Mouse (Mus musculus): Measurements from ENCODE around the gene S100b. TPM values are rescaled to one million over a fixed set of nuclear protein-coding genes. Genes with fewer than 3 reads are reported as not detected.

The S100b gene
- 0.16 TPM in 1 of 2 replicates, not detected in the other for polyA plus RNA-seq (2014; fragmentation: Nextera tagmentation; extraction: Ambion mirVana)

- H3K9ac ChIP-seq, result no peak within 1 kb of the TSS
- H3K27ac ChIP-seq (ENCODE audit: low read depth), result no peak within 1 kb of the TSS
- TF ChIP-seq CTCF (IDR thresholded peaks at IDR 0.05; ENCODE audit: low read depth), result no peak
- H3K36me3 ChIP-seq (ENCODE audit: insufficient read depth), result no peaks in the 10 kb centered on the region
- WGBS, result 29% methylated on average over 4 of the region's 4 CpGs
- no peaks in the 10 kb centered on the region for H3K27me3 ChIP-seq (ENCODE audit: insufficient read depth, low read length)
- no peaks in the 10 kb centered on the region for H3K9me3 ChIP-seq (ENCODE audit: low read depth, low read length)
- DNase-seq, result peak; percentile 61
- no peak within 1 kb of the TSS for H3K4me3 ChIP-seq (ENCODE audit: low read depth, low read length)
- 0 out of 2 replicates have a peak, but pooled peaks cover 3% of the 10 kb centered on the region for H3K4me1 ChIP-seq (ENCODE audit: insufficient read depth)
- no peak within 1 kb of the TSS for H3K4me2 ChIP-seq
- ATAC-seq (ENCODE audit: insufficient read depth), result no peak
Measured at GRCm38 (mm10) chr10:76253536-76253935, at the start of gene S100b. Gene S100b, plus strand, starts transcription at chr10:76253853.

GRCm38 (mm10) chr10:76207262-76207796 is 46.3 kb upstream of the S100b start:
- ATAC-seq (ENCODE audit: insufficient read depth), result no peak
- 78% methylated on average over 13 of the region's 13 CpGs for WGBS
- peaks cover 35% of the 10 kb centered on the region for H3K36me3 ChIP-seq (ENCODE audit: insufficient read depth)

GRCm38 (mm10) chr10:76209241-76209640 is 44.4 kb upstream of the S100b start:
- no peak for TF ChIP-seq CTCF (IDR thresholded peaks at IDR 0.05; ENCODE audit: low read depth)
- Histone ChIP-seq H3K9ac (no peak overlapping the region), H3K36me3 (ENCODE audit: insufficient read depth) (peaks cover 50% of the 10 kb centered on the region), H3K4me2 (no peak overlapping the region), H3K4me3 (ENCODE audit: low read depth, low read length) (no peak overlapping the region), H3K4me1 (ENCODE audit: insufficient read depth) (no peaks in the 10 kb centered on the region), H3K27ac (ENCODE audit: low read depth) (no peak overlapping the region), H3K27me3 (ENCODE audit: insufficient read depth, low read length) (no peaks in the 10 kb centered on the region), H3K9me3 (ENCODE audit: low read depth, low read length) (no peaks in the 10 kb centered on the region)
- ATAC-seq (ENCODE audit: insufficient read depth), result no peak
- 86% methylated on average over 8 of the region's 8 CpGs for WGBS
- DNase-seq, result no peak

More at GRCm38 (mm10) chr10:76207262-76207796, 46.3 kb upstream of the S100b start:
- no peak for DNase-seq
- no peak overlapping the region for H3K4me3 ChIP-seq (ENCODE audit: low read depth, low read length)
- H3K9ac ChIP-seq, result no peak overlapping the region
- H3K4me1 ChIP-seq (ENCODE audit: insufficient read depth), result no peaks in the 10 kb centered on the region
- H3K27me3 ChIP-seq (ENCODE audit: insufficient read depth, low read length), result no peaks in the 10 kb centered on the region
- TF ChIP-seq CTCF (IDR thresholded peaks at IDR 0.05; ENCODE audit: low read depth), result no peak
- no peak overlapping the region for H3K4me2 ChIP-seq
- no peak overlapping the region for H3K27ac ChIP-seq (ENCODE audit: low read depth)
- H3K9me3 ChIP-seq (ENCODE audit: low read depth, low read length), result no peaks in the 10 kb centered on the region

- no peak overlapping the region for H3K4me3 ChIP-seq (ENCODE audit: low read depth, low read length)
- no peak overlapping the region for H3K4me2 ChIP-seq
- H3K4me1 ChIP-seq (ENCODE audit: insufficient read depth), result no peaks in the 10 kb centered on the region
- H3K27ac ChIP-seq (ENCODE audit: low read depth), result no peak overlapping the region
- no peak for DNase-seq
- no peak for TF ChIP-seq CTCF (IDR thresholded peaks at IDR 0.05; ENCODE audit: low read depth)
- WGBS, result 92% methylated on average over 7 of the region's 7 CpGs
- no peaks in the 10 kb centered on the region for H3K9me3 ChIP-seq (ENCODE audit: low read depth, low read length)
- H3K27me3 ChIP-seq (ENCODE audit: insufficient read depth, low read length), result no peaks in the 10 kb centered on the region
- ATAC-seq (ENCODE audit: insufficient read depth), result no peak
- H3K9ac ChIP-seq, result no peak overlapping the region
- peaks cover 65% of the 10 kb centered on the region for H3K36me3 ChIP-seq (ENCODE audit: insufficient read depth)
Measured at GRCm38 (mm10) chr10:76210806-76211205, 42.8 kb upstream of the S100b start.

GRCm38 (mm10) chr10:76212121-76212520 is 41.5 kb upstream of the S100b start:
- 92% methylated on average over 6 of the region's 6 CpGs for WGBS
- no peaks in the 10 kb centered on the region for H3K9me3 ChIP-seq (ENCODE audit: low read depth, low read length)
- H3K27ac ChIP-seq (ENCODE audit: low read depth), result no peak overlapping the region
- no peaks in the 10 kb centered on the region for H3K4me1 ChIP-seq (ENCODE audit: insufficient read depth)
- H3K4me3 ChIP-seq (ENCODE audit: low read depth, low read length), result no peak overlapping the region
- ATAC-seq (ENCODE audit: insufficient read depth) (no peak), DNase-seq (no peak)
- H3K4me2 ChIP-seq, result no peak overlapping the region
- peaks cover 70% of the 10 kb centered on the region for H3K36me3 ChIP-seq (ENCODE audit: insufficient read depth)
- H3K9ac ChIP-seq, result no peak overlapping the region
- H3K27me3 ChIP-seq (ENCODE audit: insufficient read depth, low read length), result no peaks in the 10 kb centered on the region
- no peak for TF ChIP-seq CTCF (IDR thresholded peaks at IDR 0.05; ENCODE audit: low read depth)

- TF ChIP-seq CTCF (IDR thresholded peaks at IDR 0.05; ENCODE audit: low read depth), result no peak
- peaks cover 61% of the 10 kb centered on the region; the same call in 1 of the 2 replicates for H3K36me3 ChIP-seq (ENCODE audit: insufficient read depth)
- ATAC-seq (ENCODE audit: insufficient read depth), result no peak
Measured at GRCm38 (mm10) chr10:76214161-76214560, 39.5 kb upstream of the S100b start.

GRCm38 (mm10) chr10:76217056-76217455 is 36.6 kb upstream of the S100b start:
- H3K27me3 ChIP-seq (ENCODE audit: insufficient read depth, low read length), result no peaks in the 10 kb centered on the region
- WGBS, result 94% methylated on average over 17 of the region's 17 CpGs

More at GRCm38 (mm10) chr10:76214161-76214560, 39.5 kb upstream of the S100b start:
- no peaks in the 10 kb centered on the region for H3K4me1 ChIP-seq (ENCODE audit: insufficient read depth)
- H3K9ac ChIP-seq, result no peak overlapping the region
- 86% methylated on average over 4 of the region's 4 CpGs for WGBS
- H3K4me3 ChIP-seq (ENCODE audit: low read depth, low read length), result no peak overlapping the region
- no peak for DNase-seq
- no peaks in the 10 kb centered on the region for H3K27me3 ChIP-seq (ENCODE audit: insufficient read depth, low read length)
- H3K27ac ChIP-seq (ENCODE audit: low read depth), result no peak overlapping the region
- H3K9me3 ChIP-seq (ENCODE audit: low read depth, low read length), result no peaks in the 10 kb centered on the region
- no peak overlapping the region for H3K4me2 ChIP-seq

More at GRCm38 (mm10) chr10:76217056-76217455, 36.6 kb upstream of the S100b start:
- Histone ChIP-seq H3K4me2 (no peak overlapping the region), H3K9ac (no peak overlapping the region), H3K27ac (ENCODE audit: low read depth) (no peak overlapping the region), H3K4me3 (ENCODE audit: low read depth, low read length) (no peak overlapping the region), H3K9me3 (ENCODE audit: low read depth, low read length) (no peaks in the 10 kb centered on the region), H3K4me1 (ENCODE audit: insufficient read depth) (no peaks in the 10 kb centered on the region), H3K36me3 (ENCODE audit: insufficient read depth) (peaks cover 75% of the 10 kb centered on the region; the same call in 1 of the 2 replicates)
- no peak for DNase-seq
- ATAC-seq (ENCODE audit: insufficient read depth), result no peak
- no peak for TF ChIP-seq CTCF (IDR thresholded peaks at IDR 0.05; ENCODE audit: low read depth)

Data from lung, embryonic 14.5 days (tissue).